Mouse (Mus musculus) right cerebral cortex, adult 18-20 months (tissue): Measurements from ENCODE around the gene Tob2.
A peak's percentile ranks its signal among the peaks of the same experiment; 100 is the strongest.

ENCODE experiments used
- DNase-seq: peaks from one replicate; pipeline ENCODE4 v3.0.0; 2022; ENCODE audit warnings: mixed read lengths

Gene Tob2

GRCm38 (mm10) chr15:81859330-81860255 is 997 bp upstream of the Tob2 start:
- DNase-seq: peak; percentile 94

GRCm38 (mm10) chr15:81858138-81858516 is 469 bp downstream of the Tob2 start:
- DNase-seq: peak; percentile 93

- DNase-seq: no peak
These were observed 876 bp downstream of the Tob2 start for GRCm38 (mm10) chr15:81857724-81858116.

GRCm38 (mm10) chr15:81856938-81857723 is 1.5 kb downstream of the Tob2 start:
- DNase-seq: no peak

GRCm38 (mm10) chr15:81856030-81856790 is 2.4 kb downstream of the Tob2 start:
- peak; percentile 94 for DNase-seq

GRCm38 (mm10) chr15:81853081-81853480 is 5.5 kb downstream of the Tob2 start:
- DNase-seq: no peak

GRCm38 (mm10) chr15:81852411-81853000 is 6.1 kb downstream of the Tob2 start:
- DNase-seq: no peak

- DNase-seq: no peak
These were observed 7.2 kb downstream of the Tob2 start for GRCm38 (mm10) chr15:81851375-81851774.

- no peak for DNase-seq
These were observed 7.9 kb downstream of the Tob2 start for GRCm38 (mm10) chr15:81850718-81851117.

- DNase-seq: no peak
These were observed 9.5 kb downstream of the Tob2 start for GRCm38 (mm10) chr15:81849104-81849503.

- no peak for DNase-seq
These were observed 10.3 kb downstream of the Tob2 start for GRCm38 (mm10) chr15:81848301-81848700.

- no peak for DNase-seq
These were observed 10.7 kb downstream of the Tob2 start for GRCm38 (mm10) chr15:81847861-81848260.

GRCm38 (mm10) chr15:81847161-81847560 is 11.4 kb downstream of the Tob2 start:
- DNase-seq: no peak

GRCm38 (mm10) chr15:81846755-81847154 is 11.8 kb downstream of the Tob2 start:
- no peak for DNase-seq

GRCm38 (mm10) chr15:81845724-81846123 is 12.9 kb downstream of the Tob2 start:
- no peak for DNase-seq

GRCm38 (mm10) chr15:81845033-81845625 is 13.5 kb downstream of the Tob2 start:
- DNase-seq: no peak

- DNase-seq: no peak
These were observed 16.3 kb downstream of the Tob2 start for GRCm38 (mm10) chr15:81842275-81842674.

GRCm38 (mm10) chr15:81840306-81840705 is 18.3 kb downstream of the Tob2 start:
- DNase-seq: no peak

- DNase-seq: peak; percentile 82
These were observed 19.0 kb downstream of the Tob2 start for GRCm38 (mm10) chr15:81839634-81840033.

- DNase-seq: no peak
These were observed 19.9 kb downstream of the Tob2 start for GRCm38 (mm10) chr15:81838554-81839235.
